Mouse (Mus musculus): ENCODE measurements around the gene Zkscan17.

DNA sequence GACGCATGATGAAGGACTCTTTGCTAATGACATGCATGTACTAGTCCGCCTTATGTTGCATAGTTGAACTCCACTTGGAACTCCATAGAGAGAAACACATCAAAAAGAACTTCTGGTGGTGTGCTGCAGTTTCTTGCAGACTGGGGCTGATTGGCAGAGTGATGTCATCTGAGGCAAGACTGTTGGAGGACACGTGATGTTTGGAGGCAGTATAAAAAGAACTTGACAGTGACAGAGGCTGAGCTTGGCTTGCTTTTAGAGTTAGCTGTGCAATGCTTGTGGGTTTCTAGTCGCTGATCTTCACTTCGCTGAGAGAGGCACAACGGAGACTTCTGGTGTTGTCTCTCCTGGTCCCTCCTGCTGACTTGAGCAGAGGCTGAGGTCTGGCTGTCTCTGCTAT is 49.3 kb downstream of the Zkscan17 start:
- TF ChIP-seq CTCF (IDR thresholded peaks at IDR 0.05; ENCODE audit: borderline replicate concordance, insufficient read depth, low read depth, low read length) (no peak), POLR2A (IDR thresholded peaks at IDR 0.05; ENCODE audit: borderline replicate concordance, insufficient read depth, low read length) (no peak)

Measured in cerebellum, adult 2 months (tissue).